Mouse (Mus musculus) adrenal gland, postnatal 25 days (tissue): ENCODE measurements at regions not wholly inside any gene's neighbourhood (a gene's known extent, or its start where the extent isn't known, plus 50 kb on each side); places are given as distances from the start of the nearest gene placed in this dataset.
A peak's percentile ranks its signal among the peaks of the same experiment; 100 is the strongest.

Experiments
- DNase-seq: peaks from one replicate; pipeline ENCODE4 v3.0.0; 2021; ENCODE audit warnings: mixed read lengths

DNA sequence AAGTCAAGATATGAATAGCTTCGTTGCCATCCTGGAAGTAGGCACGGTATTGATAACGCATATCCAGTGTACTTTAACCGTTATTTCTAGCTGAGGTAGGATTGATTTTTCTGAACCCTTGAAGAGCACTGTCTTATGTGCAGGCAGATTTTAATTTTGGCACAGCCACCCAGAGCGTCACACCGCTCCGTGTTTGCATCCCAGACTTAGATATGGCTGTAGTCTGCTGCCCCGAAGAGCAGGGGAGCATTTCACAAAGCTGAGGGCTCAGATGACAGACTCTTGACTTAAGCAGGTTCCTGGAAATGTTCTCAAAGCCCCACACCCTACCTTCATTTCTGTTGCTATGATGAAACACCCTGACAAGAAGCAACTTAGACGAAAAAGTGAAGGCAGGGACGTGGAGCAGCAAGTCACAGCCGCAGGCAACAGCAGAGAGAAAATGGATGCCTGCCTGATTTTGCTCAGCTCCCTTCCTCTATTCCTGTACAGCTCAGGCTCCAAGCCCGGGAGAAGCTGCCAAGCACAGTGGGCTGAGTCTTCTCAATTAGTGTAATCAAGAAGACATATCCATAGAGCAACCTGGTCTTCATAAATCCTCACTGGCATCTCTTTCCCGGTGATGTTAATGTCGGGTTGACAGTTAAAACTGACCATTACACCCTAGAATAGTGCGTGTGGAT, 164.9 kb upstream of the Cdh4 start:
- DNase-seq: no peak

- no peak for DNase-seq
Measured at GRCm38 (mm10) chr2:179277887-179278282, 164.3 kb upstream of the Cdh4 start.

- no peak for DNase-seq
Measured at GRCm38 (mm10) chr2:179282276-179282675, 160.0 kb upstream of the Cdh4 start.

GRCm38 (mm10) chr2:179290394-179290793, 151.8 kb upstream of the Cdh4 start:
- no peak for DNase-seq

DNA sequence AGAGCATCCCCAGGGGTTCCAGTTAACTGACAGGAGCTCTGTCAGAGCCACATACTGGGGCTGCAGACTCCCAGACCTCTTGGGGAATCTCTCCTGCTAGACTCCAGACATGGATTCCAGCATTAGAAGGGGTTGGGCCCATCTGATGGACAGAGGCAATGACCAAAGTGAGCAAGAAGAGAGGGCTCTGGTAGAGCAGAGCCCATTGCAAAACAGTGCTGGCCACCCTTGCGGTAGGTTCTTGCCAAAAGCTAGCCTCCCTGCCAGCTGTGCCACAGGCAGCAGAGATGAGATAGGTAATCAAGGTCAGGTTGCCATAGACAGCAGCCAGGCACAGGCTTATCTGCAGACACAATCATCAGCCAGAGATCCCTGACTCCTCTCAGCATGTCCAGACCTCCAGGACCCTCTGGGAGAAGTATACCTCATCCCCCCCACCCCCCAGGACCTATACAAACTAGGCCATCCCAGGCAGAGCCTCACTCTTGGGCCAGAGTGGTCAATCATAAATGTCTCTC, 151.1 kb upstream of the Cdh4 start:
- peak; percentile 21 for DNase-seq

DNA sequence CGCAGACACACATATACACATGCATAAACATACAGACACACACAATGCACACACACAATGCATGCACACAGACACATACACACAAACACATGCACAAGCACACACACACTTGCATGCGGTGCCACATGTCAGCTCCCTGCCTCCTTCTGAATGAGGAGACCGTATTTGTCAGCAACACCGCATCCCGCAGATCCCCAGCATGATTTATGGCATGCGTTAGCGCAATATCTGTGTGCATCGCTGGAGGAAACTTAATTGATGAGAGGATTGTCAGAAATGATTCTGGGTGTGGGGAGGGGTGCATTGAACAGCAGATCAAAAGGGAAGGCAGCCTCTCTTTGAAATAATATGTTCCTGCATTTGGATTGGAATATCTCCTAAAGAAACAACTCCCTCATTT, 150.3 kb upstream of the Cdh4 start:
- no peak for DNase-seq

DNA sequence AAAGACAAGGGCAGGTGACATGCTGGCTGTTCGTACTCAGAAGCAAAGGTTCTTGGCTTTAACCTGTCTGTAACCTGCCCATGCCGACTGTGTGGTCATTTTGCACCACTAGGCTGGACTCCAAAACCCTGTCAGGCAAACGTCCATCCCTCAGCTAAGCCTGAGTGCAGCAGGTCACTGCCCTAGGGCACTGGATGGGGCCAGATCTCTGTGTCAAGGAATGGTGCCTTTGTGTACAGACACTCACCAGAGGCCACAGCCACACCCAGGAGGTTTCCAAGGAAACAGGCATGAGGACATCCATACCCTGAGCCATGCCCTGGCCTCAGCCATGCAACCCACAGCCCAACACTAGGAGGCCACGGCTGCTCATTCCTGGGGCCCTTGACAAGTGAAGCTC, 149.7 kb upstream of the Cdh4 start:
- DNase-seq: peak; percentile 26

GRCm38 (mm10) chr2:179293114-179293513, 149.1 kb upstream of the Cdh4 start:
- DNase-seq: no peak

GRCm38 (mm10) chr2:179297057-179297456, 145.2 kb upstream of the Cdh4 start:
- DNase-seq: no peak

GRCm38 (mm10) chr2:179303765-179304164, 138.5 kb upstream of the Cdh4 start:
- no peak for DNase-seq

DNA sequence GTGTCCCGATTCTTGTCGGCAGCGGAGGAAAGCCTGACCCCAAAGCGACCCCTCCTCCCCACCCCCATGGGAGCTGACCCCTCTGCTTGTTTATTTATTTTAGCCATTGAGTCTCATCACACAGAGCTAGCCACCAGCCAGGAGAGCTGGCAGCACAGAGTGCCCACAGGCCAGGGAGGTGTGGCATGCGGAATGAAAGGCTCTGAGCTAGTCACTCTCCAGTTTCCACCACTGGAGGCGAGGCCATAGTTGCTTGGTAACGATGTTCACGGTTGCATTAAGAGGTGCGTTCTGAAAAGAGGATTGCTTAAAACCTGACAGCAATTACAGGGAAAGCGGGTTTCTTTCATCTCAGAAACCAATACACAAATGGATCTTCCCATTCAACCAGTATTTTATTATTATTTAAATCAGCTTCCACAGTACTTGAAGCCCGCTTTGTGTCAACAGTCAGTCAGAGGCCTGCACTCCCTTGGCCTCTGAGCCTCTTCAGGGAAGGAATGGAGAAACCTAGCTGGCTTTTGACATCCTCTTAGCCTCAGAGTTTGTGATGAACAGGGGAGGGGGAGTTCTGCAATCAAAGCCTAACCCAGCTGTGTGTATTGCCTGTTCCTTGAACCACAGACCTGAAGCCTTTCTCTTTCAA, 134.8 kb upstream of the Cdh4 start:
- DNase-seq: no peak

GRCm38 (mm10) chr2:179307932-179308303, 134.3 kb upstream of the Cdh4 start:
- DNase-seq: no peak

- DNase-seq: no peak
Measured at GRCm38 (mm10) chr2:179318046-179318445, 124.2 kb upstream of the Cdh4 start.

DNA sequence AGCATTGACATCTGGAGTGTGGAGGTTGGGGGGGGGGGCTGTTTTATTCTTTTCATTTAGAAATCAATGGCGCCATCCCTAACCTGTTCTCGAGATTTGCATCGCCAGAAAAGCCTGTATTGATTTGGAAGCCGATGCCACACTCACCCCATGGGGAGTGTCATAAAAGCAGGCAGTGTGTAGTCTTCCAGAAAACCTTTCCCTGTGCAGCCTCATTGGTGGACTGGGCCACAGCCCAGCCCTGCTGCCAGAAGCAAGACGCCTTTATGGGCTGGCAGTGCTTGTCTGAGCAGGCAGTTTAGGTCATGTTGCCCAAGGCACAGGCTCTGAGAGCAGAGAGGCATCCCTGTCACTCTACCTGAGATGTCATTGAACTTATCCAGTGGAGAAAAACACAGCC, 117.0 kb upstream of the Cdh4 start:
- DNase-seq: no peak

- DNase-seq: no peak
Measured at GRCm38 (mm10) chr2:179332872-179333489, 109.2 kb upstream of the Cdh4 start.

DNA sequence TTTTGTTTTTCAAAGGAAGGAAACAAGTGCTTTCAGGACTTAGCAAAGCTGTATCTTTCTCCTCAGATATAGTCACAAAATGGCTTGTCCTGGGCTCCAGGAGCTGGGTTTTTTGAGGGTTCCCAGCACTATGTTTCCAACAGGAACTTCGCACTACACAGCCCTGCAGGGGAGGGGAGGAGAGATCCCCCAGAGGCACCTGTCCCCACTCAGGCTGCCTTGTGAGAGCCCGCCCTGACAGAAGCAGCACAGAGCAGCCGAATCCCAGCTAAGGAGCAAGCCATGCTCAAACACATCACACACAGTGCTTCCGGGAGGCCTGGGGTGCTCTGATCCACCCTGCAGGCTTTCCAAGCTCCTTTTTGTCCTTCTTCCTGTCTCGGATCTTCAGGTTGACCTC, 108.6 kb upstream of the Cdh4 start:
- no peak for DNase-seq

DNA sequence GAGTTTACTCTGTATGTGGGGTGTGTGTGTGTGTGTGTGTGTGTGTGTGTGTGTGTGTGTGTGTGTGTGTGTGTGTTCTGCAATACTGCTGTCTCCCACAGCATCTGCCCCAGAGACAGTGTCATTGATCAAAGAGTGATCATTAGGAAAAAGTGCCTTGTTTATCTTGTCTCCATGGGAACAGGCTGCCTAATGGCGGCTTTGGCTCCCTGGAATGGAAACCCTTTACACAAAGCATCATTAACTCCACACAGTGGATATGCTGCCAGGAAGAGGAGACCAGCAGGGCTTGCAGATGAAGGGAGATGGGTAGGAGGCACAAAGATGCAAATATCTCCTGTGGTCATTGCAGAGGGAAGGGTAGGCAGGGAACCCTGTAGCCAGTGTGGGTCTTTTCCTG, 106.0 kb upstream of the Cdh4 start:
- DNase-seq: no peak

- no peak for DNase-seq
Measured at GRCm38 (mm10) chr2:179352676-179353075, 89.6 kb upstream of the Cdh4 start.

DNA sequence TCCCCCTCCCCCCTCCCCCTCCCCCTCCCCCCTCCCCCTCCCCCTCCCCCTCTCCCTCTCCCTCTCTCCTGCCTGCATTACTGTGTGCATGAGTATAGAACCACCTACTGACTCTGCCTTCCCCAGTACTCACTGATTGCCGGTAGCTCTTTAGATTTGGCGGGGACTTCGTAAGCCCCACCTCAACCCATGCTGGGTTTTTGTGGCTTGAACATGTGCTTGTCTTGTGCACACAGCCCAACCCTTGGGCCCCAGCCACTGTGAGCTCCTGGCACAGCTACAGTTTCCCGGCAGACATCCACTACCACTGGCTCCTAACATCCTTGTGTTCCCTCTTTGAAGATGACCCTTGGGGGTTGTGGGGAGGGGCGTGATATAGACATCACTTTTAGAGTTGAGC, 87.4 kb upstream of the Cdh4 start:
- DNase-seq: no peak

DNA sequence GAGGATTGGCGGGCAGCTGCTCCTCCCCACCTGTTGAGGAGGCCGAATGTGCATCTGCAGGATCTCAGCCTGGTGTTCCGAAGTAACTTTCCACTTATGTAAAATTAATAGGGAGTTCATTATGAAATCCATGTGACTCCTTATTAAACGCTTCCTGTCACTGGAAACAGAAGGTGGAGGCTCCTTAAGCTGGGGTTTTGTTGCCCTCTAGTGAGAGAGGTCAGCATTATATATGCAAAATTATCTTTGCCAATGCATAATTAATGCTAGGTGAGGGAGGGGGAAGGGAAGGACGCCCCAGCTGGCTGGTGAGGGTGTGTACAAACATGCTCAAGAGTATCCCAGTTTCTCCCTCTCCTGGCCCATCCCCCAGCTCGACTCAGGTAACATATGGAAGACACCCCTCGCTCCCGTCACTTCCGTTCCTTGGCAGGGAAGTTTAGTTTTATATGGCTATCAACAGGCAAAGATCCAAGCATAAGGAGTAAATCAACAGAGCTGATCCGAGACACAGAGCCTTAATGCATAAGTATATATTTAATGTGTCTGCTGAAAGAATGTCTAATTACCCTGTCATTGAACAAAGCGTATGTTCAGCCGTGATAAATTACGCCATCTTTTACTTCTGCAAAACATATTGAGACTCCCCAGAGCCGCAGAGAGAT, 71.2 kb upstream of the Cdh4 start:
- DNase-seq: no peak

GRCm38 (mm10) chr2:179371553-179371952, 70.7 kb upstream of the Cdh4 start:
- no peak for DNase-seq

GRCm38 (mm10) chr2:179379691-179380443, 62.4 kb upstream of the Cdh4 start:
- no peak for DNase-seq

GRCm38 (mm10) chr2:179380444-179380705, 61.9 kb upstream of the Cdh4 start:
- DNase-seq: no peak
